Mouse (Mus musculus) spleen, postnatal 10 days (tissue): ENCODE results near the gene Ccdc170.
"Not testable (repeated sequence)": the region's sequence is repeated elsewhere in the genome, so short reads cannot be mapped to it uniquely, and the experiment has no call there.

Source experiments
- DNase-seq, 2 experiments: peaks; one replicate each; pipeline ENCODE4 v3.0.0; 2021 to 2022; ENCODE audit warnings: low spot score in 2 of 2

Ccdc170 gene

GRCm38 (mm10) chr10:4599591-4599990 is 117.3 kb downstream of the Ccdc170 start:
- no peak for DNase-seq

- DNase-seq: no peak
These were observed 118.6 kb downstream of the Ccdc170 start for GRCm38 (mm10) chr10:4600796-4601474.

- DNase-seq: not testable (repeated sequence)
These were observed 119.3 kb downstream of the Ccdc170 start for GRCm38 (mm10) chr10:4601612-4602011.

GRCm38 (mm10) chr10:4602466-4602865 is 120.2 kb downstream of the Ccdc170 start:
- no peak for DNase-seq

- no peak for DNase-seq
These were observed 122.4 kb downstream of the Ccdc170 start for GRCm38 (mm10) chr10:4604527-4605209.

GRCm38 (mm10) chr10:4610234-4610633 is 127.9 kb downstream of the Ccdc170 start:
- DNase-seq: no peak

GRCm38 (mm10) chr10:4611386-4612155 is 129.3 kb downstream of the Ccdc170 start, which contains the start of gene Esr1:
Gene Esr1 (plus strand): TSS chr10:4611593.
- no peak for DNase-seq
